Mouse (Mus musculus) heart, postnatal 0 days (tissue): ENCODE results near the gene Cd79a. TPM values are rescaled to one million over a fixed set of nuclear protein-coding genes. Genes with fewer than 3 reads are reported as not detected.

Experiments
- ATAC-seq: fragments of 200-750 bp; cut with Nextera tagmentation; 2 replicates; pipeline ENCODE4 v1.8.0; 2017; ENCODE audit warnings: low read depth, moderate number of reproducible peaks, moderate library complexity; ENCODE audit not compliant: insufficient read depth
- DNase-seq: peaks from one replicate; pipeline ENCODE4 v3.0.0-alpha.2; 2016; ENCODE audit warnings: low spot score
- H3K27ac ChIP-seq: fragments of 300-500 bp; sonication (generic); 2 replicates; pipeline ENCODE4 v1.5.1; 2014; ENCODE audit warnings: low read depth, mild to moderate bottlenecking
- H3K27me3 ChIP-seq: fragments of 300-500 bp; sonication (generic); 2 replicates; pipeline ENCODE4 v1.6.1; 2014; ENCODE audit warnings: low read length, mixed read lengths; ENCODE audit not compliant: control insufficient read depth, insufficient read depth
- H3K36me3 ChIP-seq: fragments of 300-500 bp; sonication (generic); replicated peaks from 2 replicates; pipeline ENCODE4 v1.6.1; 2014; ENCODE audit warnings: low read length, mixed read lengths; ENCODE audit not compliant: control insufficient read depth, insufficient read depth
- H3K4me1 ChIP-seq: fragments of 300-500 bp; sonication (generic); 2 replicates; pipeline ENCODE4 v1.6.1; 2014; ENCODE audit warnings: antibody characterized with exemption; ENCODE audit not compliant: control insufficient read depth, insufficient read depth
- H3K4me2 ChIP-seq: fragments of 300-500 bp; sonication (generic); 2 replicates; pipeline ENCODE4 v1.6.1; 2014; ENCODE audit warnings: low read depth, mild to moderate bottlenecking, low read length, moderate library complexity
- H3K4me3 ChIP-seq: fragments of 300-500 bp; sonication (generic); 2 replicates; pipeline ENCODE4 v1.5.1; 2014; ENCODE audit warnings: low read depth, low read length
- H3K9ac ChIP-seq: fragments of 300-500 bp; sonication (generic); replicated peaks from 2 replicates; pipeline ENCODE4 v1.6.1; 2014; ENCODE audit warnings: low read depth, low read length, mixed read lengths
- H3K9me3 ChIP-seq: fragments of 300-500 bp; sonication (generic); replicated peaks from 2 replicates; pipeline ENCODE4 v1.6.1; 2016; ENCODE audit warnings: low read length; ENCODE audit not compliant: control insufficient read depth
- CTCF ChIP-seq: IDR thresholded peaks from 2 replicates; pipeline ENCODE4 v1.5.1; 2016; ENCODE audit warnings: antibody characterized with exemption, control low read depth, low read depth
- EP300 ChIP-seq: IDR thresholded peaks from 2 replicates; pipeline ENCODE4 v1.6.1; 2016; ENCODE audit warnings: antibody characterized with exemption, low read depth
- WGBS: fragments of 180-500 bp; shearing (Covaris S2); extraction: QIAGEN DNeasy Blood & Tissue Kit; methylation state at CpG from one replicate; pipeline ENCODE4 v1.1.7; 2014; 5-methylcytosine and 5-hydroxymethylcytosine counted together
- polyA plus RNA-seq: library from polyadenylated mRNA; unstranded; fragments of >200 nt; fragmentation: Nextera tagmentation; extraction: Ambion mirVana; gene quantifications from 2 replicates; pipeline ENCODE4 v1.2.1, GENCODE M21; 2015
- total RNA-seq: library from RNA; depleted of rRNA; stranded (reverse); fragments of >200 nt; gene quantifications from 2 replicates; pipeline ENCODE4 v1.2.3, GENCODE M21; 2014; ENCODE audit warnings: low replicate concordance; rRNA removed

Cd79a gene
- total RNA-seq, result 2.8 TPM in 1 of 2 replicates, not detected in the other
- polyA plus RNA-seq, result 0.33 and 0.70 TPM in 2 replicates

DNA sequence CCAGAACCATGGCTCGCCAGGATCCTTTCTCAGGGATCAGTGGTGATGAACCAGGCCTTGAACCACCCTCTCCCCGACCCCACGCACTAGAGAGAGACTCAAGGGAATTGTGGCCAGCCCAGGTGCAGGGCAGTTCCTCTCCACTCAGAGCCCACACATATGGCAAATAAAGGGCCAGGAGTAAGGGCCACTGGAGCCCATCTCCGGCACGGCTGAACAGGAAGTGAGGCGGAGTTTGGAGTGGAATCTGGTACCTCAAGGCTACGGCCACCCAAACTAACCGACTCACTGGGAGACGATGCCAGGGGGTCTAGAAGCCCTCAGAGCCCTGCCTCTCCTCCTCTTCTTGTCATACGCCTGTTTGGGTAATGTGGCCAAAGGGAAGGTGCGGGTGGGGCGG lies at the start of gene Cd79a:
Gene Cd79a (plus strand): TSS at position 158 of the 400 bp plus-strand sequence.
- Histone ChIP-seq H3K9ac (no peak within 1 kb of the TSS), H3K4me1 (0 out of 2 replicates have a peak, but pooled peaks cover 5% of the 10 kb centered on the region), H3K36me3 (no peaks in the 10 kb centered on the region), H3K27ac (no peak within 1 kb of the TSS), H3K27me3 (no peaks in the 10 kb centered on the region), H3K4me3 (no peak within 1 kb of the TSS), H3K4me2 (no peak within 1 kb of the TSS), H3K9me3 (no peaks in the 10 kb centered on the region)
- WGBS, result 69% methylated on average over 12 of the region's 12 CpGs
- no peak for TF ChIP-seq EP300
- no peak for TF ChIP-seq CTCF
- no peak for DNase-seq
- ATAC-seq, result no peak

DNA sequence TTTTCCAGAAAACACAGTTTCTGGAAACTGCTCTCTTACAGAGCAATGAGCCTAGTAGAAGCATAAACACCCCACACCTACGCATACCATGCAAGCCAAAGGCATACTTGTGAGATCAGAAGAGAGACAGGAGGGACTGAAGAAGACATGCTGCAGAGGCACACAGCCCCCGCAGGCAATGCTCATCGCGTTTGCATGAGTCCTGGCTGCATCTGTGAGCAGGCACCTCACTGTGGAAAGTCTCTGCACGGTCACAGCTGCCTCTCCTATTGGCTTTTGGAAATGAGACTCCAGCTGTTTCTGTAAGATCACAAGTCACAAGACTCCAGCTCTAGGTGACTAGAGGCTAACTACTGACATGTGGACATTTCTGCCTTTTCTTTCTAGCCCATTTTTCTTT lies 47.0 kb upstream of the Cd79a start:
- H3K4me3 ChIP-seq, result no peak overlapping the region
- TF ChIP-seq EP300 (no peak), CTCF (no peak)
- H3K9me3 ChIP-seq, result no peaks in the 10 kb centered on the region
- ATAC-seq (no peak), DNase-seq (no peak)
- H3K27ac ChIP-seq, result no peak overlapping the region
- no peak overlapping the region for H3K9ac ChIP-seq
- no peak overlapping the region for H3K4me2 ChIP-seq
- no peaks in the 10 kb centered on the region for H3K4me1 ChIP-seq
- 9% methylated on average over 5 of the region's 5 CpGs for WGBS
- H3K27me3 ChIP-seq, result no peaks in the 10 kb centered on the region
- H3K36me3 ChIP-seq, result no peaks in the 10 kb centered on the region

DNA sequence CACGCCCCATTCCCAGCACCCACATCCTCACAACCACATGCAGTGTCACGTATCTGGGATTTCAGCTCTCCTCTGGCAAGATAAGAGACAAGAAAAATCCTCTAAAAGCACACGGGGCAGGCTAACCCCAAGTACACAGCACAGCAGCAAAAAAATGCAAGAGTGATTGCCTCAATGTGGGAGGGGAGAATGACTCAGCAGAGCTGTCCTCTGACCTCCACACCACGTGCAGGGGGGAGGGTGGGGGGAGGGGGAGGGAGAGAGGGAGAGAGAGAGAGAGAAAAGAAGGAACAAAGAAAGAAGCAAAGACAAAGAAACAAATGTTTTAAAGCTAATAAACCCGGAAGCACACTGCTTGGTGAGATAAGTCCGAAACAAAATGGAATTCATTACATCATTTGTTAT lies 46.3 kb upstream of the Cd79a start:
- H3K4me2 ChIP-seq, result no peak overlapping the region
- TF ChIP-seq EP300 (no peak), CTCF (no peak)
- no peaks in the 10 kb centered on the region for H3K36me3 ChIP-seq
- no peak overlapping the region for H3K9ac ChIP-seq
- H3K4me3 ChIP-seq, result no peak overlapping the region
- H3K27me3 ChIP-seq, result no peaks in the 10 kb centered on the region
- no peaks in the 10 kb centered on the region for H3K4me1 ChIP-seq
- WGBS, result 23% methylated on average over 6 of the region's 6 CpGs
- ATAC-seq (no peak), DNase-seq (no peak)
- H3K9me3 ChIP-seq, result no peaks in the 10 kb centered on the region
- no peak overlapping the region for H3K27ac ChIP-seq

DNA sequence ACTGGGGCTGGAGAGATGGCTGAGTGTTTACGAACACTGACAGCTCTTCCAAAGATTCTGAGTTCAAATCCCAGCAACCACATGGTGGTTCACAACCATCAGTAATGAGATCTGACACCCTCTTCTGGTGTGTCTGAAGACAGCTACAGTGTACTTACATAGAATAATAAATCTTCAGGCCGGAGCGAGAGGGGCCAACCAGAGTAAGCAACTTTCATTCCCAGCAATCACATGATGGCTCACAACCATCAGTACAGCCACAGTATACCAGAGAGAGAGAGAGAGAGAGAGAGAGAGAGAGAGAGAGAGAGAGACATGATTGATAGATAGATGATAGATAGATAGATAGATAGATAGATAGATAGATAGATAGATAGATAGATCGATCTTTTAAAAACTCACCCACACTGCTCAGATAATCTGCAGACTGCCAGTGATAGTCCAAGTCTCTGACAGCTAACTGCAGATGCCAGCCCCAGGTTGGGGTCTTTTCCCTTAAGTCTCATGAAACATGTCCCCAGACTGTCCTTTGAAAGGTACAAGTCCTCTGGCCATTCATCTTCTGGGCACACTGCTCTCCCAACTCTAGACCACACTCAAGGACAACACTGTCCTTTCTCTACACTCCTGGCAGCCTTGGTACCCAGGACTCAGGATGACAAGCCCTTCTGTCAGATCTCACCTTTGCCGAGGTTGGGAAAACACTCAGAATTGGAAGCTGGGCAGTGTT lies 45.4 kb upstream of the Cd79a start:
- WGBS, result 72% methylated on average over 5 of the region's 5 CpGs

DNA sequence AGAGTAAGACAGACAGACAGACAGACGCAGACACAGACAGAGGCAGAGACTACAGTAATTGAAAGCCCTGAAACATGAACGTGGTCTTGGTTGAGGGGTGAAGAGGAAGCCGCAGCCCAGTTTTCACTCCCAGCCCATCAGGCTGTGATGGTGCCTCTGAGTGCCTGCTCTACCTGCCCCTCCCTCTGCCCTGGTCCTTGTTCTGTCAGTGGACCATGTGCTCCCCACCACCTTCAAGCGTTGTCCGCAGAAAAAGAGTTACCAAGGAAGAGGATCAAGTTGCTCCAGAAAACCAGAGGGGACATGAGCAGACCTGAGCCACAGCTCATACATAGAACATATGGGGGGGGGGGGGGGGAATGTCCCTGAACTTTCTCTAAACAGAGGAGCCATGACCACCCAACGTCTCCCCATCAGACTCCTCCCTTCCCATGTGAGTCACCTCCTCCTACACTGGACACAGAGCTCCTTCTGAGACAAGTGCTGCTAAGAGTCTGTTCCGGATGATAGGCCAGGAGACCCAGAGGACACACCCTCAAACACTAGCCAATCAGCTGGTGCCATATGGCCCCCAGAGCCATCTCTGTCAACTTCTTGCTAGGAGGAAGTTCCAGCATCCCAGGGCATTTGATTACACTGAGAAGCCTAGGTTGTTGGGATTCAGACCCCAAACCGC lies 44.5 kb upstream of the Cd79a start:
- DNase-seq (no peak), ATAC-seq (no peak)
- no peak for TF ChIP-seq EP300
- no peak for TF ChIP-seq CTCF
- Histone ChIP-seq H3K36me3 (no peaks in the 10 kb centered on the region), H3K4me3 (no peak overlapping the region), H3K4me2 (no peak overlapping the region), H3K4me1 (no peaks in the 10 kb centered on the region), H3K9me3 (no peaks in the 10 kb centered on the region), H3K9ac (no peak overlapping the region), H3K27ac (no peak overlapping the region), H3K27me3 (no peaks in the 10 kb centered on the region)
- WGBS, result 64% methylated on average over 8 of the region's 8 CpGs

More for the DNA sequence above, 45.4 kb upstream of the Cd79a start:
- H3K9me3 ChIP-seq, result no peaks in the 10 kb centered on the region
- ATAC-seq (no peak), DNase-seq (no peak)
- no peak overlapping the region for H3K4me3 ChIP-seq
- no peaks in the 10 kb centered on the region for H3K36me3 ChIP-seq
- H3K4me1 ChIP-seq, result no peaks in the 10 kb centered on the region
- no peak overlapping the region for H3K27ac ChIP-seq
- no peak overlapping the region for H3K4me2 ChIP-seq
- no peak overlapping the region for H3K9ac ChIP-seq
- no peaks in the 10 kb centered on the region for H3K27me3 ChIP-seq
- TF ChIP-seq CTCF (no peak), EP300 (no peak)
